Mouse (Mus musculus) monocyte, adult 5-6 weeks (primary cell): ENCODE measurements at regions not wholly inside any gene's neighbourhood (a gene's known extent, or its start where the extent isn't known, plus 50 kb on each side); places are given as distances from the start of the nearest gene placed in this dataset.
"Not testable (repeated sequence)": the region's sequence is repeated elsewhere in the genome, so short reads cannot be mapped to it uniquely, and the experiment has no call there.

Experiments used
- ATAC-seq: fragments of 153-309, 156-312 bp; replicated peaks from 2 replicates; pipeline ENCODE4 v1.8.0; 2017; ENCODE audit warnings: mild to moderate bottlenecking; ENCODE audit not compliant: low TSS enrichment, insufficient number of reproducible peaks, severe bottlenecking, poor library complexity, low FRiP score

- ATAC-seq = not testable (repeated sequence)
Measured at GRCm38 (mm10) chr12:115446247-115446646, 601.3 kb upstream of the Zfp386 start.

- ATAC-seq = not testable (repeated sequence)
Measured at GRCm38 (mm10) chr12:115452626-115453025, 594.9 kb upstream of the Zfp386 start.

- not testable (repeated sequence) for ATAC-seq
Measured at GRCm38 (mm10) chr12:115464777-115465176, 582.7 kb upstream of the Zfp386 start.

- ATAC-seq = not testable (repeated sequence)
Measured at GRCm38 (mm10) chr12:115468015-115468414, 579.5 kb upstream of the Zfp386 start.

- ATAC-seq = not testable (repeated sequence)
Measured at GRCm38 (mm10) chr12:115468569-115468968, 579.0 kb upstream of the Zfp386 start.

GRCm38 (mm10) chr12:115498865-115499264, 548.7 kb upstream of the Zfp386 start:
- no peak for ATAC-seq

- ATAC-seq = not testable (repeated sequence)
Measured at GRCm38 (mm10) chr12:115507285-115507684, 540.2 kb upstream of the Zfp386 start.

GRCm38 (mm10) chr12:115508615-115509342, 538.7 kb upstream of the Zfp386 start:
- ATAC-seq = not testable (repeated sequence)

GRCm38 (mm10) chr12:115518778-115519541, 528.6 kb upstream of the Zfp386 start:
- ATAC-seq = not testable (repeated sequence)

GRCm38 (mm10) chr12:115527065-115527464, 520.5 kb upstream of the Zfp386 start:
- no peak for ATAC-seq

- ATAC-seq = no peak; the same call in 1 of the 2 replicates
Measured at GRCm38 (mm10) chr12:115542482-115542881, 505.0 kb upstream of the Zfp386 start.

- ATAC-seq = not testable (repeated sequence)
Measured at GRCm38 (mm10) chr12:115566878-115567277, 480.6 kb upstream of the Zfp386 start.

GRCm38 (mm10) chr12:115592985-115593384, 454.5 kb upstream of the Zfp386 start:
- not testable (repeated sequence) for ATAC-seq

GRCm38 (mm10) chr12:115603763-115604162, 443.8 kb upstream of the Zfp386 start:
- ATAC-seq = no peak

GRCm38 (mm10) chr12:115604951-115605350, 442.6 kb upstream of the Zfp386 start:
- ATAC-seq = no peak

GRCm38 (mm10) chr12:115622564-115623233, 424.8 kb upstream of the Zfp386 start:
- ATAC-seq = not testable (repeated sequence)

- ATAC-seq = no peak
Measured at GRCm38 (mm10) chr12:115624221-115624620, 423.3 kb upstream of the Zfp386 start.

GRCm38 (mm10) chr12:115647599-115647998, 399.9 kb upstream of the Zfp386 start:
- no peak for ATAC-seq

GRCm38 (mm10) chr12:115648161-115648560, 399.4 kb upstream of the Zfp386 start:
- ATAC-seq = not testable (repeated sequence)
